Mouse (Mus musculus) bone marrow macrophage, adult 2 months (primary cell): ENCODE data around the gene Olfr1375.
"Not testable (repeated sequence)": the region's sequence is repeated elsewhere in the genome, so short reads cannot be mapped to it uniquely, and the experiment has no call there.

Experiments
- CTCF ChIP-seq: IDR thresholded peaks from 2 replicates; pipeline ENCODE4 v1.5.1; 2012; ENCODE audit warnings: low read depth, mild to moderate bottlenecking, low read length, moderate library complexity
- POLR2A ChIP-seq: IDR thresholded peaks from 2 replicates; pipeline ENCODE4 v1.6.1; 2012; ENCODE audit warnings: mild to moderate bottlenecking, low read depth, low read length, borderline replicate concordance

- TF ChIP-seq CTCF, POLR2A: not testable (repeated sequence)
Measured at GRCm38 (mm10) chr11:51026811-51027210, 21.1 kb upstream of the Olfr1375 start.
